Mouse (Mus musculus) forebrain, postnatal 0 days (tissue): ENCODE data around the gene Hps5. TPM values are rescaled to one million over a fixed set of nuclear protein-coding genes. Genes with fewer than 3 reads are reported as not detected.
"Not testable (repeated sequence)": the region's sequence is repeated elsewhere in the genome, so short reads cannot be mapped to it uniquely, and the experiment has no call there.

Source experiments
- ATAC-seq: fragments of 200-750 bp; cut with Nextera tagmentation; 2 replicates; pipeline ENCODE4 v1.8.0; 2017; ENCODE audit warnings: mild to moderate bottlenecking, moderate library complexity
- DNase-seq: peaks from one replicate; pipeline ENCODE4 v3.0.0-alpha.2; 2015
- H3K27ac ChIP-seq: fragments of 300-500 bp; sonication (generic); 2 replicates; pipeline ENCODE4 v1.5.1; 2014; ENCODE audit warnings: low read depth, mild to moderate bottlenecking, antibody characterized with exemption, low read length, moderate library complexity, mixed read lengths
- H3K27me3 ChIP-seq: fragments of 300-500 bp; sonication (generic); 2 replicates; pipeline ENCODE4 v1.6.1; 2014; ENCODE audit warnings: mild to moderate bottlenecking, low read length, mixed read lengths; ENCODE audit not compliant: insufficient read depth
- H3K36me3 ChIP-seq: fragments of 300-500 bp; sonication (generic); 2 replicates; pipeline ENCODE4 v1.6.1; 2014; ENCODE audit warnings: mild to moderate bottlenecking, moderate library complexity; ENCODE audit not compliant: insufficient read depth
- H3K4me1 ChIP-seq: fragments of 300-500 bp; sonication (generic); 2 replicates; pipeline ENCODE4 v1.6.1; 2014; ENCODE audit warnings: antibody characterized with exemption; ENCODE audit not compliant: insufficient read depth
- H3K4me2 ChIP-seq: fragments of 300-500 bp; sonication (generic); 2 replicates; pipeline ENCODE4 v1.6.1; 2014; ENCODE audit warnings: low read depth, mild to moderate bottlenecking, moderate library complexity
- H3K4me3 ChIP-seq: fragments of 300-500 bp; sonication (generic); 2 replicates; pipeline ENCODE4 v1.5.1; 2014; ENCODE audit warnings: low read depth, low read length, mixed read lengths
- H3K9ac ChIP-seq: fragments of 300-500 bp; sonication (generic); 2 replicates; pipeline ENCODE4 v1.6.1; 2014; ENCODE audit warnings: mild to moderate bottlenecking
- H3K9me3 ChIP-seq: fragments of 300-500 bp; sonication (generic); 2 replicates; pipeline ENCODE4 v1.6.1; 2016; ENCODE audit warnings: low read length
- CTCF ChIP-seq: sonication (generic); IDR thresholded peaks from 2 replicates; pipeline ENCODE4 v1.5.1; 2016; ENCODE audit warnings: antibody characterized with exemption, control low read depth, low read depth
- WGBS: fragments of 180-500 bp; shearing (Covaris S2); extraction: QIAGEN DNeasy Blood & Tissue Kit; methylation state at CpG from one replicate; pipeline ENCODE4 v1.1.7; 2014; 5-methylcytosine and 5-hydroxymethylcytosine counted together
- polyA plus RNA-seq: library from polyadenylated mRNA; unstranded; fragments of >200 nt; fragmentation: Nextera tagmentation; extraction: Ambion mirVana; gene quantifications from 2 replicates; pipeline ENCODE4 v1.2.1, GENCODE M21; 2015
- total RNA-seq: library from RNA; depleted of rRNA; stranded (reverse); fragments of >200 nt; gene quantifications from 2 replicates; pipeline ENCODE4 v1.2.3, GENCODE M21; 2014

Hps5 gene
- total and polyA plus RNA-seq, 2 experiments from 2014 or later: 6.9 to 24.5 TPM

GRCm38 (mm10) chr7:46751490-46751889 is 44.4 kb downstream of the Hps5 start, which contains the start of gene Saa2:
Gene Saa2 (plus strand): TSS chr7:46751790.
- Histone ChIP-seq H3K27me3 (no peaks in the 10 kb centered on the region), H3K27ac (no peak within 1 kb of the TSS), H3K9me3 (no peaks in the 10 kb centered on the region), H3K36me3 (no peaks in the 10 kb centered on the region), H3K4me1 (no peaks in the 10 kb centered on the region), H3K4me3 (no peak within 1 kb of the TSS), H3K4me2 (no peak within 1 kb of the TSS), H3K9ac (no peak within 1 kb of the TSS)
- ATAC-seq: no peak
- DNase-seq: no peak
- WGBS: 76% methylated on average over 3 of the region's 3 CpGs
- TF ChIP-seq CTCF: no peak

- H3K4me2 ChIP-seq: no peak overlapping the region
- no peaks in the 10 kb centered on the region for H3K27me3 ChIP-seq
- no peak overlapping the region for H3K4me3 ChIP-seq
- WGBS: 31% methylated on average over 3 of the region's 3 CpGs
- no peak overlapping the region for H3K9ac ChIP-seq
- H3K27ac ChIP-seq: no peak overlapping the region
- no peaks in the 10 kb centered on the region for H3K36me3 ChIP-seq
- no peaks in the 10 kb centered on the region for H3K9me3 ChIP-seq
- DNase-seq (no peak), ATAC-seq (no peak)
- TF ChIP-seq CTCF: no peak
- H3K4me1 ChIP-seq: no peaks in the 10 kb centered on the region
Measured at GRCm38 (mm10) chr7:46748459-46748858, 47.4 kb downstream of the Hps5 start.

GRCm38 (mm10) chr7:46746381-46746780 is 49.5 kb downstream of the Hps5 start:
- no peaks in the 10 kb centered on the region for H3K9me3 ChIP-seq
- H3K36me3 ChIP-seq: no peaks in the 10 kb centered on the region
- WGBS: 90% methylated on average over 7 of the region's 7 CpGs
- ATAC-seq: no peak
- H3K27ac ChIP-seq: no peak overlapping the region
- no peaks in the 10 kb centered on the region for H3K4me1 ChIP-seq
- no peak overlapping the region for H3K4me2 ChIP-seq
- no peak for DNase-seq
- H3K4me3 ChIP-seq: no peak overlapping the region
- TF ChIP-seq CTCF: no peak
- H3K27me3 ChIP-seq: no peaks in the 10 kb centered on the region
- no peak overlapping the region for H3K9ac ChIP-seq

- H3K9ac ChIP-seq: no peak overlapping the region
- no peak overlapping the region for H3K4me3 ChIP-seq
- ATAC-seq (no peak), DNase-seq (no peak)
- H3K4me1 ChIP-seq: no peaks in the 10 kb centered on the region
- no peak for TF ChIP-seq CTCF
- no peaks in the 10 kb centered on the region for H3K9me3 ChIP-seq
- WGBS: 78% methylated on average over 3 of the region's 3 CpGs
- H3K4me2 ChIP-seq: no peak overlapping the region
- no peaks in the 10 kb centered on the region for H3K27me3 ChIP-seq
- H3K36me3 ChIP-seq: no peaks in the 10 kb centered on the region
- H3K27ac ChIP-seq: no peak overlapping the region
Measured at GRCm38 (mm10) chr7:46745816-46746215, 50.0 kb downstream of the Hps5 start.

GRCm38 (mm10) chr7:46742880-46743279 is 53.0 kb downstream of the Hps5 start, which contains the start of gene Saa1:
Gene Saa1 (minus strand): TSS chr7:46742980.
- not testable (repeated sequence) for H3K27ac ChIP-seq, DNase-seq, H3K4me2 ChIP-seq, H3K9me3 ChIP-seq, H3K9ac ChIP-seq, H3K36me3 ChIP-seq, H3K27me3 ChIP-seq, H3K4me1 ChIP-seq, ATAC-seq, H3K4me3 ChIP-seq
- WGBS: 71% methylated on average over 3 of the region's 3 CpGs

- not testable (repeated sequence) for H3K4me2 ChIP-seq, H3K36me3 ChIP-seq, H3K4me3 ChIP-seq, H3K27ac ChIP-seq, DNase-seq, H3K9ac ChIP-seq, H3K9me3 ChIP-seq, H3K4me1 ChIP-seq, H3K27me3 ChIP-seq, ATAC-seq
- WGBS: 82% methylated on average over 5 of the region's 5 CpGs
Measured at GRCm38 (mm10) chr7:46740041-46740440, 55.8 kb downstream of the Hps5 start.

GRCm38 (mm10) chr7:46738561-46739460 is 57.1 kb downstream of the Hps5 start:
- ATAC-seq (no peak), DNase-seq (no peak)
- Histone ChIP-seq H3K27me3 (no peaks in the 10 kb centered on the region), H3K4me2 (no peak overlapping the region), H3K9me3 (no peaks in the 10 kb centered on the region), H3K27ac (no peak overlapping the region), H3K4me3 (no peak overlapping the region), H3K36me3 (no peaks in the 10 kb centered on the region), H3K4me1 (no peaks in the 10 kb centered on the region), H3K9ac (no peak overlapping the region)
- 82% methylated on average over 12 of the region's 12 CpGs for WGBS
- TF ChIP-seq CTCF: no peak
